Mouse (Mus musculus): ENCODE data around the gene Gm29427. TPM values are rescaled to one million over a fixed set of nuclear protein-coding genes. Genes with fewer than 3 reads are reported as not detected.
"Not testable (repeated sequence)": the region's sequence is repeated elsewhere in the genome, so short reads cannot be mapped to it uniquely, and the experiment has no call there.

Gm29427 gene
- polyA plus RNA-seq, 1 experiment from 2014 or later: 0.27 TPM

DNA sequence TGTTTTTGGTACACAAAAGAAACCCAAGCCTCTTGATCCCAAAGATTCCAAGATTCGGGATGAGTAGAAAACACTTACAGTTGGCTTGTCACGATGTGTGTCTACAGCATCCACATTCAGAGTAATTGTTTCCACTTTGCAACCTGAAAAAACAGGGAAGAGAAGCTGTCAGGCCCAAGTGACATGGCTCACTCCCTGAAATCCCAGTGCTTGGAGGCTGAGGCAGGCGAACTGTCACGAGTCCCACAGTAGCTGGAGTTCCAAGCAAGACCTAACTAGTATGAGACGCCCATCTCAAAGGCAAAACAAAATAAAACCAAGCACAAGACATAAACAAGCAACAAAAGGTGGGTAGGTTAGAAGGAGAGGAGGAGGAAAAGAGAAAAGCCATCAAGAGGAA lies 17.0 kb downstream of the Gm29427 start:
- H3K9ac ChIP-seq (replicated peaks; ENCODE audit: low read depth, low read length): no peak overlapping the region
- 92% methylated on average over 5 of the region's 5 CpGs for WGBS
- peaks cover 45% of the 10 kb centered on the region for H3K36me3 ChIP-seq (ENCODE audit: control insufficient read depth, insufficient read depth)
- no peaks in the 10 kb centered on the region for H3K4me1 ChIP-seq (replicated peaks; ENCODE audit: control insufficient read depth, insufficient read depth, low read length)
- no peak for ATAC-seq
- H3K4me3 ChIP-seq (replicated peaks; ENCODE audit: low read length): no peak overlapping the region
- H3K9me3 ChIP-seq (ENCODE audit: control insufficient read depth, low read length): no peaks in the 10 kb centered on the region
- H3K4me2 ChIP-seq (ENCODE audit: low read length): no peak overlapping the region
- no peaks in the 10 kb centered on the region for H3K27me3 ChIP-seq (replicated peaks; ENCODE audit: control insufficient read depth, insufficient read depth, low read length)
- H3K27ac ChIP-seq (ENCODE audit: low read length): no peak overlapping the region

GRCm38 (mm10) chr1:130683905-130684304 lies 31.7 kb downstream of the Gm29427 start:
- no peak overlapping the region for H3K4me3 ChIP-seq (replicated peaks; ENCODE audit: low read length)
- H3K27me3 ChIP-seq (replicated peaks; ENCODE audit: control insufficient read depth, insufficient read depth, low read length): no peaks in the 10 kb centered on the region
- no peaks in the 10 kb centered on the region for H3K9me3 ChIP-seq (ENCODE audit: control insufficient read depth, low read length)
- H3K4me1 ChIP-seq (replicated peaks; ENCODE audit: control insufficient read depth, insufficient read depth, low read length): no peaks in the 10 kb centered on the region
- no peak overlapping the region for H3K27ac ChIP-seq (ENCODE audit: low read length)
- no peak for ATAC-seq
- no peak overlapping the region for H3K4me2 ChIP-seq (ENCODE audit: low read length)
- 39% methylated on average over 1 of the region's 1 CpGs for WGBS
- no peaks in the 10 kb centered on the region for H3K36me3 ChIP-seq (ENCODE audit: control insufficient read depth, insufficient read depth)
- no peak overlapping the region for H3K9ac ChIP-seq (replicated peaks; ENCODE audit: low read depth, low read length)

DNA sequence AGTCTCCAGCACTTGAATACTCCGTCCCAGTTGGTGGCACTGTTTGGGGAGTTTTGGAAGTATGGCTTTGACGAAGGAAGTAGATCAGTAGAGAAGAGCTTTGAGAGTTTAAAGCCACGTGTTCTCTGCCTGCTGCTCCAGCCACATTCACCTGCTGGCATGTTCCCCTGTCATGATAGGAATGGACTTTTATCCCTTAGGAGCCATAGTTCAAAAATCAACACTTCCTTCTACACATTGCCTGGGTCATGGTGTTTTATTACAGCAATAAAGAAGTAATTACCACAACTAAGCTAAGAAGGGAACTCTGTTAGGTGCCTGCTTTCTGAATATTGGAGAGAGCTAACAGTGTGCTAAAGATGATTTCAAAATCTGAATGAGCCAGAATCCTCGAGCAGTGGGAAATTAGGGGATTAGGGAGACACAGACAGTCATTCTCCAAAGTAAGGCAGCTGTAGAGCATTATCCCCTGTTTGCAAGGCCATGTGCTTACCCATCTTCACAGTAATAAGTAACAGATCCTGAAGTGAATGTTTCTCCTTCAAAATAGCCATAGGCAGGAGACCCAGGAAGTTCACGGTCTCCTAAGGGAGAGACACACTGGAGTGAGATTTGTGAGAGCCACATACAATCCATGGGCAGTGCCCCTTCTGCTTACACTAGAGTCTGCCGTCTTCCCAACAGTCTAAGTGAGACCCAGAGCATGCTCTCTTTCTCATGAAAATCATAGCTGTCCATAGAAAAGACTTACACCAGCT lies 33.8 kb downstream of the Gm29427 start:
- Histone ChIP-seq H3K9me3 (ENCODE audit: control insufficient read depth, low read length) (no peaks in the 10 kb centered on the region), H3K4me2 (ENCODE audit: low read length) (no peak overlapping the region), H3K27me3 (replicated peaks; ENCODE audit: control insufficient read depth, insufficient read depth, low read length) (no peaks in the 10 kb centered on the region), H3K9ac (replicated peaks; ENCODE audit: low read depth, low read length) (no peak overlapping the region), H3K4me3 (replicated peaks; ENCODE audit: low read length) (no peak overlapping the region), H3K36me3 (ENCODE audit: control insufficient read depth, insufficient read depth) (no peaks in the 10 kb centered on the region), H3K4me1 (replicated peaks; ENCODE audit: control insufficient read depth, insufficient read depth, low read length) (no peaks in the 10 kb centered on the region), H3K27ac (ENCODE audit: low read length) (no peak overlapping the region)
- 80% methylated on average over 6 of the region's 6 CpGs for WGBS
- ATAC-seq: no peak

- Histone ChIP-seq H3K36me3 (ENCODE audit: control insufficient read depth, insufficient read depth) (no peaks in the 10 kb centered on the region), H3K27me3 (replicated peaks; ENCODE audit: control insufficient read depth, insufficient read depth, low read length) (no peaks in the 10 kb centered on the region), H3K9me3 (ENCODE audit: control insufficient read depth, low read length) (no peaks in the 10 kb centered on the region), H3K27ac (ENCODE audit: low read length) (no peak overlapping the region), H3K4me2 (ENCODE audit: low read length) (no peak overlapping the region), H3K9ac (replicated peaks; ENCODE audit: low read depth, low read length) (no peak overlapping the region), H3K4me3 (replicated peaks; ENCODE audit: low read length) (no peak overlapping the region), H3K4me1 (replicated peaks; ENCODE audit: control insufficient read depth, insufficient read depth, low read length) (no peaks in the 10 kb centered on the region)
- WGBS: 82% methylated on average over 2 of the region's 2 CpGs
- ATAC-seq: no peak
These were observed 34.5 kb downstream of the Gm29427 start for GRCm38 (mm10) chr1:130681075-130681474.

GRCm38 (mm10) chr1:130678551-130678950 lies 37.0 kb downstream of the Gm29427 start:
- WGBS: 86% methylated on average over 2 of the region's 2 CpGs
- no peak overlapping the region for H3K9ac ChIP-seq (replicated peaks; ENCODE audit: low read depth, low read length)
- no peaks in the 10 kb centered on the region for H3K36me3 ChIP-seq (ENCODE audit: control insufficient read depth, insufficient read depth)
- no peak overlapping the region for H3K4me2 ChIP-seq (ENCODE audit: low read length)
- no peak overlapping the region for H3K4me3 ChIP-seq (replicated peaks; ENCODE audit: low read length)
- H3K4me1 ChIP-seq (replicated peaks; ENCODE audit: control insufficient read depth, insufficient read depth, low read length): no peaks in the 10 kb centered on the region
- no peaks in the 10 kb centered on the region for H3K27me3 ChIP-seq (replicated peaks; ENCODE audit: control insufficient read depth, insufficient read depth, low read length)
- H3K27ac ChIP-seq (ENCODE audit: low read length): no peak overlapping the region
- no peak for ATAC-seq
- H3K9me3 ChIP-seq (ENCODE audit: control insufficient read depth, low read length): no peaks in the 10 kb centered on the region

GRCm38 (mm10) chr1:130663576-130663975 lies 52.0 kb downstream of the Gm29427 start:
- H3K27ac ChIP-seq (ENCODE audit: low read length); H3K4me3 ChIP-seq (replicated peaks; ENCODE audit: low read length); H3K9ac ChIP-seq (replicated peaks; ENCODE audit: low read depth, low read length); H3K27me3 ChIP-seq (replicated peaks; ENCODE audit: control insufficient read depth, insufficient read depth, low read length); H3K4me1 ChIP-seq (replicated peaks; ENCODE audit: control insufficient read depth, insufficient read depth, low read length); ATAC-seq; H3K9me3 ChIP-seq (ENCODE audit: control insufficient read depth, low read length); H3K36me3 ChIP-seq (ENCODE audit: control insufficient read depth, insufficient read depth); H3K4me2 ChIP-seq (ENCODE audit: low read length): not testable (repeated sequence)
- WGBS: 93% methylated on average over 5 of the region's 5 CpGs

GRCm38 (mm10) chr1:130661454-130661853 lies 54.1 kb downstream of the Gm29427 start, which contains the start of gene C4bp:
Gene C4bp, minus strand, starts transcription at chr1:130661632.
- H3K27me3 ChIP-seq (replicated peaks; ENCODE audit: control insufficient read depth, insufficient read depth, low read length): no peaks in the 10 kb centered on the region
- no peak within 1 kb of the TSS for H3K9ac ChIP-seq (replicated peaks; ENCODE audit: low read depth, low read length)
- H3K4me3 ChIP-seq (replicated peaks; ENCODE audit: low read length): no peak within 1 kb of the TSS
- no peaks in the 10 kb centered on the region for H3K36me3 ChIP-seq (ENCODE audit: control insufficient read depth, insufficient read depth)
- H3K4me2 ChIP-seq (ENCODE audit: low read length): no peak within 1 kb of the TSS
- WGBS: 91% methylated on average over 3 of the region's 3 CpGs
- H3K27ac ChIP-seq (ENCODE audit: low read length): no peak within 1 kb of the TSS
- H3K9me3 ChIP-seq (ENCODE audit: control insufficient read depth, low read length): no peaks in the 10 kb centered on the region
- H3K4me1 ChIP-seq (replicated peaks; ENCODE audit: control insufficient read depth, insufficient read depth, low read length): no peaks in the 10 kb centered on the region
- ATAC-seq: no peak

- not testable (repeated sequence) for H3K27ac ChIP-seq (ENCODE audit: low read length); H3K4me2 ChIP-seq (ENCODE audit: low read length); H3K27me3 ChIP-seq (replicated peaks; ENCODE audit: control insufficient read depth, insufficient read depth, low read length); H3K36me3 ChIP-seq (ENCODE audit: control insufficient read depth, insufficient read depth); ATAC-seq; H3K9me3 ChIP-seq (ENCODE audit: control insufficient read depth, low read length); H3K9ac ChIP-seq (replicated peaks; ENCODE audit: low read depth, low read length); H3K4me3 ChIP-seq (replicated peaks; ENCODE audit: low read length); H3K4me1 ChIP-seq (replicated peaks; ENCODE audit: control insufficient read depth, insufficient read depth, low read length)
- 55% methylated on average over 5 of the region's 5 CpGs for WGBS
These were observed 56.0 kb downstream of the Gm29427 start for GRCm38 (mm10) chr1:130659641-130660040.

- Histone ChIP-seq H3K27ac (ENCODE audit: low read length) (no peak overlapping the region), H3K9me3 (ENCODE audit: control insufficient read depth, low read length) (no peaks in the 10 kb centered on the region), H3K36me3 (ENCODE audit: control insufficient read depth, insufficient read depth) (no peaks in the 10 kb centered on the region), H3K9ac (replicated peaks; ENCODE audit: low read depth, low read length) (no peak overlapping the region), H3K4me1 (replicated peaks; ENCODE audit: control insufficient read depth, insufficient read depth, low read length) (no peaks in the 10 kb centered on the region), H3K4me2 (ENCODE audit: low read length) (no peak overlapping the region), H3K27me3 (replicated peaks; ENCODE audit: control insufficient read depth, insufficient read depth, low read length) (no peaks in the 10 kb centered on the region), H3K4me3 (replicated peaks; ENCODE audit: low read length) (no peak overlapping the region)
- peak; percentile 43; the same call in 1 of the 2 replicates for ATAC-seq
- WGBS: 31% methylated on average over 4 of the region's 4 CpGs
These were observed 71.5 kb downstream of the Gm29427 start for GRCm38 (mm10) chr1:130644103-130644502.

DNA sequence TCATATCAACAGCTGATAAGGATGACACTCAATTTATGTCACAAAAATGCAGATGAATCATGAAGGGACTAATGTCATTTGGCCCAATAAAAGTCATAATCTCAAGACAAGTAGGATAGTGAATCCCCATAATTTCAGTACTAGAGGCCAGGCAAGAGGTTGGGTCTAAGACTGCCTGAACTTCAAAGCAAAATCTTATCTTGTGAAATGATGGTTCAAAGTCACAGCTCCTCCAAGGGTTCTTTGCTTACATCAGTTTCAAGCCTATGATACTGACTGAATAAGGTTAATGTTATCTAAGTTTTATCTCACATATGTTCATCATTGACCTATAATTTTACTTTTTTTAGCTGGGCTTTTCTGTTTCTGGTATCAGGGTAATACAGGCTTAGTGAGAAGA lies 74.6 kb downstream of the Gm29427 start:
- no peak for ATAC-seq

More for the DNA sequence above, 74.6 kb downstream of the Gm29427 start:
- H3K4me1 ChIP-seq (replicated peaks; ENCODE audit: control insufficient read depth, insufficient read depth, low read length): no peaks in the 10 kb centered on the region
- no peaks in the 10 kb centered on the region for H3K36me3 ChIP-seq (ENCODE audit: control insufficient read depth, insufficient read depth)
- H3K27me3 ChIP-seq (replicated peaks; ENCODE audit: control insufficient read depth, insufficient read depth, low read length): no peaks in the 10 kb centered on the region
- H3K4me3 ChIP-seq (replicated peaks; ENCODE audit: low read length): no peak overlapping the region
- H3K27ac ChIP-seq (ENCODE audit: low read length): no peak overlapping the region
- H3K9ac ChIP-seq (replicated peaks; ENCODE audit: low read depth, low read length): no peak overlapping the region
- H3K4me2 ChIP-seq (ENCODE audit: low read length): no peak overlapping the region
- H3K9me3 ChIP-seq (ENCODE audit: control insufficient read depth, low read length): no peaks in the 10 kb centered on the region
